Mouse (Mus musculus): ENCODE measurements at regions not wholly inside any gene's neighbourhood (a gene's known extent, or its start where the extent isn't known, plus 50 kb on each side); places are given as distances from the start of the nearest gene placed in this dataset.

GRCm38 (mm10) chrX:77190863-77191262 is 319.9 kb upstream of the Tbl1x start:
- Histone ChIP-seq H3K36me3 (replicated peaks) (no peaks in the 10 kb centered on the region), H3K4me2 (no peak overlapping the region), H3K9me3 (no peaks in the 10 kb centered on the region), H3K4me1 (no peaks in the 10 kb centered on the region), H3K4me3 (no peak overlapping the region), H3K27me3 (replicated peaks) (no peaks in the 10 kb centered on the region), H3K9ac (no peak overlapping the region), H3K27ac (no peak overlapping the region)
- ATAC-seq (replicated peaks), result no peak
- WGBS, result 43% methylated on average over 1 of the region's 1 CpGs

GRCm38 (mm10) chrX:77208726-77209125 is 302.1 kb upstream of the Tbl1x start:
- Histone ChIP-seq H3K27me3 (replicated peaks) (no peaks in the 10 kb centered on the region), H3K4me3 (no peak overlapping the region), H3K9me3 (no peaks in the 10 kb centered on the region), H3K36me3 (replicated peaks) (no peaks in the 10 kb centered on the region), H3K9ac (no peak overlapping the region), H3K4me1 (no peaks in the 10 kb centered on the region), H3K4me2 (no peak overlapping the region), H3K27ac (no peak overlapping the region)
- no peak for ATAC-seq (replicated peaks)

- no peak overlapping the region for H3K9ac ChIP-seq
- H3K9me3 ChIP-seq, result no peaks in the 10 kb centered on the region
- WGBS, result 47% methylated on average over 6 of the region's 6 CpGs
These were observed 291.5 kb upstream of the Tbl1x start for GRCm38 (mm10) chrX:77219355-77219754.

More at GRCm38 (mm10) chrX:77219355-77219754, 291.5 kb upstream of the Tbl1x start:
- H3K27me3 ChIP-seq (replicated peaks), result no peaks in the 10 kb centered on the region
- H3K4me1 ChIP-seq, result no peaks in the 10 kb centered on the region
- H3K36me3 ChIP-seq (replicated peaks), result no peaks in the 10 kb centered on the region
- ATAC-seq (replicated peaks), result peak; percentile 88
- no peak overlapping the region for H3K4me2 ChIP-seq
- H3K4me3 ChIP-seq, result no peak overlapping the region
- no peak overlapping the region for H3K27ac ChIP-seq

Data from midbrain, embryonic 15.5 days (tissue).